Mouse (Mus musculus) midbrain, postnatal 0 days (tissue): ENCODE data around the gene Hspb1. TPM values are rescaled to one million over a fixed set of nuclear protein-coding genes. Genes with fewer than 3 reads are reported as not detected.
A peak's percentile ranks its signal among the peaks of the same experiment; 100 is the strongest.

Experiments
- ATAC-seq: fragments of 200-750 bp; cut with Nextera tagmentation; 2 replicates; pipeline ENCODE4 v1.8.0; 2017; ENCODE audit warnings: moderate number of reproducible peaks, mild to moderate bottlenecking, moderate TSS enrichment, moderate library complexity; ENCODE audit not compliant: low FRiP score
- DNase-seq: peaks from one replicate; pipeline ENCODE4 v3.0.0-alpha.2; 2015; ENCODE audit warnings: low spot score
- H3K27ac ChIP-seq: fragments of 300-500 bp; sonication (generic); 2 replicates; pipeline ENCODE4 v1.5.1; 2014; ENCODE audit warnings: low read depth, mild to moderate bottlenecking, low read length, mixed read lengths
- H3K27me3 ChIP-seq: fragments of 300-500 bp; sonication (generic); 2 replicates; pipeline ENCODE4 v1.6.1; 2014; ENCODE audit warnings: low read length, control low read depth, mixed read lengths; ENCODE audit not compliant: insufficient read depth
- H3K36me3 ChIP-seq: fragments of 300-500 bp; sonication (generic); 2 replicates; pipeline ENCODE4 v1.6.1; 2014; ENCODE audit warnings: low read length, control low read depth, mixed read lengths; ENCODE audit not compliant: insufficient read depth
- H3K4me1 ChIP-seq: fragments of 300-500 bp; sonication (generic); 2 replicates; pipeline ENCODE4 v1.6.1; 2014; ENCODE audit warnings: mild to moderate bottlenecking, control low read depth, antibody characterized with exemption, low read length, mixed read lengths; ENCODE audit not compliant: insufficient read depth
- H3K4me2 ChIP-seq: fragments of 300-500 bp; sonication (generic); 2 replicates; pipeline ENCODE4 v1.6.1; 2014; ENCODE audit warnings: low read depth, mild to moderate bottlenecking, low read length, mixed read lengths; ENCODE audit not compliant: poor library complexity, severe bottlenecking
- H3K4me3 ChIP-seq: fragments of 300-500 bp; sonication (generic); 2 replicates; pipeline ENCODE4 v1.5.1; 2014; ENCODE audit warnings: low read depth, mild to moderate bottlenecking, low read length, moderate library complexity
- H3K9ac ChIP-seq: fragments of 300-500 bp; sonication (generic); replicated peaks from 2 replicates; pipeline ENCODE4 v1.6.1; 2014; ENCODE audit warnings: mild to moderate bottlenecking, low read length, moderate library complexity, mixed read lengths; ENCODE audit not compliant: poor library complexity, severe bottlenecking
- H3K9me3 ChIP-seq: fragments of 300-500 bp; sonication (generic); 2 replicates; pipeline ENCODE4 v1.6.1; 2016; ENCODE audit warnings: low read length, control low read depth
- CTCF ChIP-seq: IDR thresholded peaks from 2 replicates; pipeline ENCODE4 v1.5.1; 2016; ENCODE audit warnings: antibody characterized with exemption, mild to moderate bottlenecking
- WGBS: fragments of 180-500 bp; shearing (Covaris S2); extraction: QIAGEN DNeasy Blood & Tissue Kit; methylation state at CpG from one replicate; pipeline ENCODE4 v1.1.7; 2014; 5-methylcytosine and 5-hydroxymethylcytosine counted together
- polyA plus RNA-seq: library from polyadenylated mRNA; unstranded; fragments of >200 nt; fragmentation: Nextera tagmentation; extraction: Ambion mirVana; gene quantifications from 2 replicates; pipeline ENCODE4 v1.2.1, GENCODE M21; 2015
- total RNA-seq: library from RNA; depleted of rRNA; stranded (reverse); fragments of >200 nt; gene quantifications from 2 replicates; pipeline ENCODE4 v1.2.3, GENCODE M21; 2014

The Hspb1 gene
- total and polyA plus RNA-seq, 2 experiments from 2014 or later = 19.2 to 28.8 TPM

- H3K4me3 ChIP-seq = no peak overlapping the region
- ATAC-seq = no peak
- no peak overlapping the region for H3K9ac ChIP-seq
- WGBS = 93% methylated on average over 3 of the region's 3 CpGs
- H3K9me3 ChIP-seq = no peaks in the 10 kb centered on the region
- peaks cover 11% of the 10 kb centered on the region for H3K36me3 ChIP-seq
- H3K4me2 ChIP-seq = no peak overlapping the region
- DNase-seq = no peak
- H3K4me1 ChIP-seq = no peaks in the 10 kb centered on the region
- TF ChIP-seq CTCF = no peak
- H3K27me3 ChIP-seq = no peaks in the 10 kb centered on the region
- H3K27ac ChIP-seq = no peak overlapping the region
Measured at GRCm38 (mm10) chr5:135916601-135917000, 28.9 kb downstream of the Hspb1 start.

DNA sequence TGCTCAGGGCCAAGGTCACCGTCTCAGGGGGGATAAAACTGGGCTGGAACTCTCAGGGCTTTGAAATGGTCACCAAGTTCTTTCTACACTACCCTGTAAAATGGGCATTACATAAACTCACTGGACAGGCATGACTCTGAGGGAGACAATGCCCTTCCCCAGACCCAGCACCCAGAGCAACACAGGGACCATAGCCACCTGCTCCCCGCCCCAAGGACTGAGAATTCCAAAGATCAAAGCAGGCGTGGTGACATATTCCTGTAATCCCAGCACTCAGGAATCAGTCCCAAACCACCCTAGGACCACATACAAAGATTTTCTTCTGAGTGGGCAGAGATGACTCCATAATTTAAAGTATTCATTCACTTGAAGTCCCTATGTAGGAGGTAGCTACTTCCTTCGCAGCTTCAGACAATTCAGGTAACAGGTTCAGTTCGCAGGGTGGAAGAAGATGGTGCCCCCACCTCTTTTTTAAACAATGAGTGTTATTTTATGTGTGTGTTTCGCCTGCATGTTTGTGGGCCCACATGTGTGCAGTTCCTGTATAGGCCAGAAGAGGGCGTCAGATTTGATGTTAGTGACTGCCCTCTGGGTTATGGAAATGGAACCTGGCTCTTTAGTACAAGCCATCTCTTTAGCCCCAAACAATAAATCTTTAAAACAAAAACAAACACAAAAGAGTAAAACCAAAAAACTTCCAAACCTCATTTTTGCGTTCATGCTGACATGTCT lies 29.8 kb downstream of the Hspb1 start:
- no peak overlapping the region for H3K4me2 ChIP-seq
- no peaks in the 10 kb centered on the region for H3K4me1 ChIP-seq
- DNase-seq = no peak
- no peak overlapping the region for H3K27ac ChIP-seq
- H3K9me3 ChIP-seq = no peaks in the 10 kb centered on the region
- 95% methylated on average over 8 of the region's 8 CpGs for WGBS
- no peak overlapping the region for H3K9ac ChIP-seq
- no peak for ATAC-seq
- H3K27me3 ChIP-seq = no peaks in the 10 kb centered on the region
- peak; percentile 63 for TF ChIP-seq CTCF
- peaks cover 20% of the 10 kb centered on the region for H3K36me3 ChIP-seq
- no peak overlapping the region for H3K4me3 ChIP-seq

DNA sequence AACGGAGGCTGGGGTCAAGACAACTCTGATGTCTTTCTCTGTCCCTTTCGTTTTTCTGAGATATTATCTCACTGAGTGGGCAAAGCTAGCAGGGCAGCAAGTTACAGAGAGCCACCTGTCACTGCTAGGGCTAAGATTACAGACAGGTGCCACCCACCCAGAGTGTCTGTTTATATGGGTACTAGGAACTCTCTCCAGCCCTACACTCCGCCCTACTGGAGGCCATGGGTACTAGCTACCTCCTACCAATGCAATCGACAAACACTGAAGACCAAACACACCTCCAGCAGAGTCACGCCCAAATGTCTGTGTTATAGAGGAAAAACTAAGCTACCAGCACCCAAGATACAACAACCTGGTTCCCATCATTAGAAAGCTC lies 30.3 kb downstream of the Hspb1 start:
- H3K9me3 ChIP-seq = no peaks in the 10 kb centered on the region

DNA sequence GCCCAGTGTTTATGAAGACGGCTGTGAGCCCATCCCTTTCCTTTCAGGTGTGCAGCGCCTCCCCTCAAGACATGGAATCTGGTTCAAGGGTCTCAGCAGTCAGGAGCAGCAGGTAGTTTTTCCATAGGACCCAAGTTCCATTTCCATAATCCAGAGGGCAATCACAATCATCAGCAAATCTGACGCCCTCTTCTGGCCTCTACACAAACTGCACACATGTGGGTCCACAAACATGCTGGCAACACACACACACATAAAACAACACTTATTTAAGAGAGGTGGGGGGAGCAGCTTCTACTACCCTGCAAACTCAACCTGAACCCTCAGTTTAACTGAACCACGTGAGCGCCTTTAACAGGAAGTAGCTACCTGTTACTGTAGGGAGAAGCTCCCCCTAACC lies 30.9 kb downstream of the Hspb1 start:
- Histone ChIP-seq H3K4me3 (no peak overlapping the region), H3K9me3 (no peaks in the 10 kb centered on the region), H3K27ac (no peak overlapping the region), H3K4me1 (no peaks in the 10 kb centered on the region), H3K4me2 (no peak overlapping the region), H3K36me3 (peaks cover 21% of the 10 kb centered on the region), H3K27me3 (no peaks in the 10 kb centered on the region), H3K9ac (no peak overlapping the region)
- 96% methylated on average over 5 of the region's 5 CpGs for WGBS
- ATAC-seq (no peak), DNase-seq (no peak)
- TF ChIP-seq CTCF = peak; percentile 22

More for the DNA sequence above, 30.3 kb downstream of the Hspb1 start:
- 89% methylated on average over 5 of the region's 5 CpGs for WGBS
- H3K27me3 ChIP-seq = no peaks in the 10 kb centered on the region
- DNase-seq = no peak
- peaks cover 21% of the 10 kb centered on the region for H3K36me3 ChIP-seq
- H3K9ac ChIP-seq = no peak overlapping the region
- H3K4me1 ChIP-seq = no peaks in the 10 kb centered on the region
- TF ChIP-seq CTCF = no peak; the same call in 1 of the 2 replicates
- no peak overlapping the region for H3K4me2 ChIP-seq
- ATAC-seq = no peak
- H3K27ac ChIP-seq = no peak overlapping the region
- H3K4me3 ChIP-seq = no peak overlapping the region

DNA sequence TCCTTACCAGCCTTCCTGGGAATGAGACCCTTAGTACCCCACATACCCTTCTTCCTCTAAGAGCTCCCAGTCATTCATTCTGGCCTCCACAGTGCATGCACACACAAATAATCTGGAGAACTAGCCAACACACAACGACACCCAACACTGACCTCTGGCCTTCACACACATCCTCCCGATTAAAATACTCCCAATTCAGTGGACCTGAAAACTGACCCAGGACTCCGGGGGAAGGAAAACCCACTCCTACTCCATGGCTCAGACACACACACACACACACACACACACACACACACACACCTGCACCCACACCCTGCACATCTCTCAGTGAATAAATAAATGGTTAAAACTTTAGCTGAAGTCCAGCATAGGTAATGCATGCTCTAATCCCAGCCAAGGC lies 32.2 kb downstream of the Hspb1 start:
- no peak overlapping the region for H3K9ac ChIP-seq
- H3K4me2 ChIP-seq = no peak overlapping the region
- DNase-seq = no peak
- no peak for ATAC-seq
- H3K27ac ChIP-seq = no peak overlapping the region
- peaks cover 21% of the 10 kb centered on the region for H3K36me3 ChIP-seq
- H3K9me3 ChIP-seq = no peaks in the 10 kb centered on the region
- no peaks in the 10 kb centered on the region for H3K4me1 ChIP-seq
- TF ChIP-seq CTCF = no peak
- H3K4me3 ChIP-seq = no peak overlapping the region
- 85% methylated on average over 3 of the region's 3 CpGs for WGBS
- H3K27me3 ChIP-seq = no peaks in the 10 kb centered on the region

DNA sequence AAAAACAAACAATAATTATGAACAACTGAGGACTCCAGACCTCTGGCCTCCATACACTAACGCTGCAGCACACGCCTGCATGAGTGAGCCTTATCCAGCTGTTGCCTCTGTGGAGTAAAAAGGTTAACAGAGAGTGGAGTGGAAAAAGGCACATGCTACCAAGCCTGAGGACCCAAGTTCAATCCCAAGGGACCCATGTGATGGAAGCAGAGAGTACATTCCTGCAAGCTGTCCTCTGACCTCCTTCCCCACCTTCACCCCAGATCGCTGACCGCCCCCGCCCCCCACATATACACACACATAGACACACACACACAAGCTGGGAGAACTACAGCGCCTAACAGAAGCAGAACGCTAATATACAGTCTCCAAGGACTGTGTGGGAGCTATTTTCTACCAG lies 36.2 kb downstream of the Hspb1 start:
- H3K9me3 ChIP-seq = no peaks in the 10 kb centered on the region
- H3K9ac ChIP-seq = no peak overlapping the region
- 98% methylated on average over 7 of the region's 7 CpGs for WGBS
- ATAC-seq (no peak), DNase-seq (no peak)
- H3K27me3 ChIP-seq = no peaks in the 10 kb centered on the region
- no peaks in the 10 kb centered on the region for H3K4me1 ChIP-seq
- H3K27ac ChIP-seq = no peak overlapping the region
- H3K36me3 ChIP-seq = peaks cover 27% of the 10 kb centered on the region
- H3K4me3 ChIP-seq = no peak overlapping the region
- TF ChIP-seq CTCF = no peak
- no peak overlapping the region for H3K4me2 ChIP-seq
